Mouse (Mus musculus): Measurements from ENCODE around the gene 1110051M20Rik. TPM values are rescaled to one million over a fixed set of nuclear protein-coding genes. Genes with fewer than 3 reads are reported as not detected.
A peak's percentile ranks its signal among the peaks of the same experiment; 100 is the strongest.

The 1110051M20Rik gene
- polyA plus RNA-seq, 1 experiment from 2014 or later, result 55.7 TPM

DNA sequence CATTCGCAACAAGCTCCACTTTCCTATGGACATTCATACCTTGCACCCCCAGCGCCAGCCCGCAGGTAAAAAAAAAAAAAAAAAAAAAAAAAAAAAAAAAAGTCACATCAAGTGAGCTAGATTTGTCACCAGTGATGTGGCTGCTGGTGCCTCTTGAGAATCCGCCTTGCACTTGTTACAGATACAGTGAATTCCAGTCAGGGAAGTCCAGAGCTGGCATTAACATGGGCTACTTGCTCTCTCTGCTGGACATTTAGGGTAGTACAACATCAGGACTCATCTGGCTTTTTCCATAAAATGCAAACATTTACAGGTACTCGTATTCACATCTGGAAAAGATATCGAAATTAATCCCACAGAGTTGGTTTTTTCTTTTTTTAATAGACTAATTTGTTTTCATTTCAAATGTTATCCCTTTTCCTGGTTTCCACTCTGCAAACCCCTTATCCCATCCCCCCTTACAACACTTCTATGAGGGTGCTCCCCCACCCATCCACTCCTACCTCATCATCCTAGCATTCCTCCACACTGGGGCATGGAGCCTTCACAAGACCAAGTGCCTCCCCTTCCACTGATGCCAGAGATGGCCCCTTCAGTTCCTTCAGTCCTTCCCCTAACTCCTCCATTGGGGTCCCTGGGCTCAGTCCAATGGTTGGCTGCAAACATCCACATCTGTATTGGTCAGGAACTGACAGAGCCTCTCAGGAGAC lies 36.5 kb upstream of the 1110051M20Rik start:
- TF ChIP-seq CTCF (IDR thresholded peaks at IDR 0.05; ENCODE audit: low read depth), result peak; percentile 89
- Histone ChIP-seq H3K27me3 (ENCODE audit: insufficient read depth, low read length) (no peaks in the 10 kb centered on the region), H3K9ac (ENCODE audit: low read depth, low read length) (no peak overlapping the region), H3K4me3 (replicated peaks; ENCODE audit: low read depth, low read length) (no peak overlapping the region), H3K36me3 (ENCODE audit: insufficient read depth, low read length) (peaks cover 25% of the 10 kb centered on the region), H3K4me2 (ENCODE audit: low read length) (no peak overlapping the region), H3K4me1 (replicated peaks; ENCODE audit: insufficient read depth, low read length) (no peaks in the 10 kb centered on the region), H3K9me3 (replicated peaks; ENCODE audit: low read length) (no peaks in the 10 kb centered on the region), H3K27ac (no peak overlapping the region)
- peak; percentile 45; the same call in 1 of the 2 replicates for ATAC-seq (replicated peaks; ENCODE audit: low FRiP score, low read depth)
- DNase-seq (ENCODE audit: low spot score), result peak; percentile 92
- WGBS, result 65% methylated on average over 6 of the region's 6 CpGs

DNA sequence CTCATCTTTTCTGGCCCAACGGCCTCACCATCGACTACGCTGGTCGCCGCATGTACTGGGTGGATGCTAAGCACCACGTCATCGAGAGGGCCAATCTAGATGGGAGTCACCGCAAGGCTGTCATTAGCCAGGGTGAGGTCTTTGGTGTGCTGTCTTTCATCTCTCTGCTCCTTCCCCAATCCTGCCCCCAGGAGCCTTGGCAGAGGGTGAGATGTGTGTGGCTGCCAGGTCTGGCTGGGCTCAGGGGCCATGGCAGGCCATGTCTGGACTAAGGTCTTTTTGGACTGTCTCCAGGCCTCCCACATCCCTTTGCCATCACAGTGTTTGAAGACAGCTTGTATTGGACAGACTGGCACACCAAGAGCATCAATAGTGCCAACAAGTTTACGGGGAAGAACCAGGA lies 35.9 kb upstream of the 1110051M20Rik start:
- no peak for DNase-seq (ENCODE audit: low spot score)
- Histone ChIP-seq H3K36me3 (ENCODE audit: insufficient read depth, low read length) (peaks cover 23% of the 10 kb centered on the region), H3K27me3 (ENCODE audit: insufficient read depth, low read length) (no peaks in the 10 kb centered on the region), H3K9me3 (replicated peaks; ENCODE audit: low read length) (no peaks in the 10 kb centered on the region), H3K4me3 (replicated peaks; ENCODE audit: low read depth, low read length) (no peak overlapping the region), H3K4me2 (ENCODE audit: low read length) (no peak overlapping the region), H3K4me1 (replicated peaks; ENCODE audit: insufficient read depth, low read length) (no peaks in the 10 kb centered on the region), H3K9ac (ENCODE audit: low read depth, low read length) (no peak overlapping the region), H3K27ac (no peak overlapping the region)
- WGBS, result 94% methylated on average over 9 of the region's 9 CpGs
- TF ChIP-seq CTCF (IDR thresholded peaks at IDR 0.05; ENCODE audit: low read depth), result no peak
- no peak for ATAC-seq (replicated peaks; ENCODE audit: low FRiP score, low read depth)

DNA sequence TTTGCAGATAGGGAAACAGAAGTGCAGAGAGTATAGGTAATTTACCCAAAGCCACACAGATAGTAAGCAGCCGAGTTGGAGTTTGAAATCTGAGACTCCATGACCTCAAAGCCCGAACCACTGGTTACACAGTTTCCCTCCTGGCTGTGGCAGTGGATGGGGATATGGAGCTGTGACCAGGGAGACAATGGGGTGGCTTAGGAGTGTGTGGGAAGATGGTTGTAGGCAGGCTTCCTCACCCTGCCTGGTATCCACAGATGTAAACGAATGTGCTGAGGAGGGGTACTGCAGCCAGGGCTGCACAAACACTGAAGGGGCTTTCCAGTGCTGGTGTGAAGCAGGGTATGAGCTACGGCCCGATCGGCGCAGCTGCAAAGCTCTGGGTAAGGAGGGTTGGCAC lies 32.3 kb upstream of the 1110051M20Rik start:
- no peaks in the 10 kb centered on the region for H3K4me1 ChIP-seq (replicated peaks; ENCODE audit: insufficient read depth, low read length)
- no peak for DNase-seq (ENCODE audit: low spot score)
- no peak overlapping the region for H3K4me3 ChIP-seq (replicated peaks; ENCODE audit: low read depth, low read length)
- 43% methylated on average over 7 of the region's 7 CpGs for WGBS
- no peak for ATAC-seq (replicated peaks; ENCODE audit: low FRiP score, low read depth)
- H3K27ac ChIP-seq, result no peak overlapping the region
- H3K9me3 ChIP-seq (replicated peaks; ENCODE audit: low read length), result no peaks in the 10 kb centered on the region
- H3K36me3 ChIP-seq (ENCODE audit: insufficient read depth, low read length), result peaks cover 29% of the 10 kb centered on the region
- no peak overlapping the region for H3K9ac ChIP-seq (ENCODE audit: low read depth, low read length)
- no peak for TF ChIP-seq CTCF (IDR thresholded peaks at IDR 0.05; ENCODE audit: low read depth)
- H3K4me2 ChIP-seq (ENCODE audit: low read length), result no peak overlapping the region
- no peaks in the 10 kb centered on the region for H3K27me3 ChIP-seq (ENCODE audit: insufficient read depth, low read length)

DNA sequence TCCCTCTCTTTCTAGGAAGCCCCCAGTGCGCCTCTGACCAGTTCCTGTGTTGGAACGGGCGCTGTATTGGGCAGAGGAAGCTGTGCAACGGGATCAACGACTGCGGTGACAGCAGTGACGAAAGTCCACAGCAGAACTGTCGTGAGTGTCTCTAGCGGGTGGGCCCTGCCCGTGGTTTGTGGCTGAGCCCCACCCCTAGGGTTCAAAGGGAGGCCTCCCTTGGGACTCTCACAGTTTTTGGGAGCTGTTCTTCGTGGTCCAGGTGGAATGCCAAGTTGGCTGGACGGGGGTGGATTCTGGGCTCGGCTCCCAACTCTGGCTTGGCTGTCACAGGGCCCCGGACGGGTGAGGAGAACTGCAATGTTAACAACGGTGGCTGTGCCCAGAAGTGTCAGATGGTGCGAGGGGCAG lies 31.8 kb upstream of the 1110051M20Rik start:
- Histone ChIP-seq H3K4me2 (ENCODE audit: low read length) (no peak overlapping the region), H3K9me3 (replicated peaks; ENCODE audit: low read length) (no peaks in the 10 kb centered on the region), H3K9ac (ENCODE audit: low read depth, low read length) (no peak overlapping the region), H3K36me3 (ENCODE audit: insufficient read depth, low read length) (peaks cover 27% of the 10 kb centered on the region), H3K27me3 (ENCODE audit: insufficient read depth, low read length) (no peaks in the 10 kb centered on the region), H3K4me1 (replicated peaks; ENCODE audit: insufficient read depth, low read length) (no peaks in the 10 kb centered on the region), H3K4me3 (replicated peaks; ENCODE audit: low read depth, low read length) (no peak overlapping the region), H3K27ac (no peak overlapping the region)
- no peak for ATAC-seq (replicated peaks; ENCODE audit: low FRiP score, low read depth)
- WGBS, result 54% methylated on average over 17 of the region's 17 CpGs
- DNase-seq (ENCODE audit: low spot score), result no peak
- no peak for TF ChIP-seq CTCF (IDR thresholded peaks at IDR 0.05; ENCODE audit: low read depth)

DNA sequence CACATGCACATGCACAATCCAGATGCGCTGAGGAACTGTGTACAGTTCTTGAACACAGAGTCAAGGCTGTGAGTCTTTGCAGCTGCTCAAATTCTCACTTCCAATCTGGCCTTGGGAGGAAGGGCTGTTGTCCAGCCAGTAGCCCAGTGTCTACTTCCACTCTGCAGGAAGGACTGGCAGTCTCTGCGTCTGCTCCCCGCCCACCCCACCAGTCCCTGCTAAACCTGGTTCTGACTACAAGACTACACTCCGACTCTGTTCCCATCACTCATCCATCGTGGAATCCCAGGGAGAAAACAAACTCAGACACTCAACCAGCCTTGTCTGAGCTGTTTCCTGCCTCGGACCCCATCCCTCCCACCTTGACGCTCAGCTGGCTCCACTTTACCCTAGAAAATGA lies 31.3 kb upstream of the 1110051M20Rik start:
- Histone ChIP-seq H3K4me3 (replicated peaks; ENCODE audit: low read depth, low read length) (no peak overlapping the region), H3K9ac (ENCODE audit: low read depth, low read length) (no peak overlapping the region), H3K4me2 (ENCODE audit: low read length) (no peak overlapping the region), H3K27me3 (ENCODE audit: insufficient read depth, low read length) (no peaks in the 10 kb centered on the region), H3K9me3 (replicated peaks; ENCODE audit: low read length) (no peaks in the 10 kb centered on the region), H3K36me3 (ENCODE audit: insufficient read depth, low read length) (peaks cover 25% of the 10 kb centered on the region), H3K4me1 (replicated peaks; ENCODE audit: insufficient read depth, low read length) (no peaks in the 10 kb centered on the region), H3K27ac (no peak overlapping the region)
- TF ChIP-seq CTCF (IDR thresholded peaks at IDR 0.05; ENCODE audit: low read depth), result no peak
- 51% methylated on average over 7 of the region's 7 CpGs for WGBS
- DNase-seq (ENCODE audit: low spot score) (no peak), ATAC-seq (replicated peaks; ENCODE audit: low FRiP score, low read depth) (no peak)

DNA sequence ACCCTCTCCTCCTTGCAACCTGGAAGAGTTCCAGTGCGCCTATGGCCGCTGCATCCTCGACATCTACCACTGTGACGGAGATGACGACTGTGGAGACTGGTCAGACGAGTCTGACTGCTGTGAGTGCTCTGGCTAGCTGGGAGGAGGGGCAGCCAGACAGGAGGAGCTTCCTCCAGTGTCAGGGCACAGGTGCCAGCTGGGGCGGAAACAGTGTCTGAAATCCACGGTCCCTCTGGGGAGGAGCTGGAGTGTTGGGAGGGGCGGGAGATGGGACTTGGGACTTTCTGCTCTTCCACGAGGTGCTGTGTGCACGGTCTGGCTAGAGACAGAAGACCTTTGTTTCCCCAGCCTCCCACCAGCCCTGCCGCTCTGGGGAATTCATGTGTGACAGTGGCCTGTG lies 29.9 kb upstream of the 1110051M20Rik start:
- H3K9ac ChIP-seq (ENCODE audit: low read depth, low read length), result no peak overlapping the region
- H3K4me2 ChIP-seq (ENCODE audit: low read length), result peak overlapping the region; percentile 42
- H3K4me1 ChIP-seq (replicated peaks; ENCODE audit: insufficient read depth, low read length), result 0 out of 2 replicates have a peak, but pooled peaks cover 4% of the 10 kb centered on the region
- no peak overlapping the region for H3K4me3 ChIP-seq (replicated peaks; ENCODE audit: low read depth, low read length)
- ATAC-seq (replicated peaks; ENCODE audit: low FRiP score, low read depth), result peak; percentile 81
- TF ChIP-seq CTCF (IDR thresholded peaks at IDR 0.05; ENCODE audit: low read depth), result no peak
- 47% methylated on average over 12 of the region's 12 CpGs for WGBS
- H3K36me3 ChIP-seq (ENCODE audit: insufficient read depth, low read length), result peaks cover 25% of the 10 kb centered on the region
- H3K27me3 ChIP-seq (ENCODE audit: insufficient read depth, low read length), result no peaks in the 10 kb centered on the region
- no peaks in the 10 kb centered on the region for H3K9me3 ChIP-seq (replicated peaks; ENCODE audit: low read length)
- peak; percentile 46 for DNase-seq (ENCODE audit: low spot score)
- H3K27ac ChIP-seq, result no peak overlapping the region

Data from kidney, postnatal 0 days (tissue).